Mouse (Mus musculus) heart, adult 11 months (tissue): ENCODE results near the gene Eif4h.
"Not testable (repeated sequence)": the region's sequence is repeated elsewhere in the genome, so short reads cannot be mapped to it uniquely, and the experiment has no call there.

Experiments
- DNase-seq: peaks from one replicate; pipeline ENCODE4 v3.0.0; 2022

Eif4h gene

DNA sequence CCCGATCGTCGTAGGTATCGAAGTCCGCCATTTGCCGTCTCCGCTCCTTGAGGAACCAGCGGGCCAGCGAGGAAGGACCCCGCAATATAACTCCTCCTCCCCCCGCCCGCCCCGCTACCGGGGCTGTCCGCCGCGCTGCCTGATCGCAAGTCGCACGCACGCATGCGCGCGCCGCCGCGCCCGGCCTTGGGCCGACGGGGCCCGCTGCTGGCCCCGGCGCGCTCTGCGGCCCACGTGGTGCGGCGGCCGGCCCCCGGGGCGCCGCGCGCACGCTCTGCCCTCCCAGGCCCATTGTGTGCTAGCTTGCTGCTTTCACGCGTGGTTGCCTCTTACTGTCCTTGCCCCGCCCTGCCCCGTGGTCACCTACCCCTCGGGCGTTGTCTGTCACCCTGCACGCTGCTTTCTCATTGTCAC is at the start of gene Eif4h:
Gene Eif4h (minus strand): TSS at position 222 of the 414 bp plus-strand sequence.
- peak; percentile 100 for DNase-seq

DNA sequence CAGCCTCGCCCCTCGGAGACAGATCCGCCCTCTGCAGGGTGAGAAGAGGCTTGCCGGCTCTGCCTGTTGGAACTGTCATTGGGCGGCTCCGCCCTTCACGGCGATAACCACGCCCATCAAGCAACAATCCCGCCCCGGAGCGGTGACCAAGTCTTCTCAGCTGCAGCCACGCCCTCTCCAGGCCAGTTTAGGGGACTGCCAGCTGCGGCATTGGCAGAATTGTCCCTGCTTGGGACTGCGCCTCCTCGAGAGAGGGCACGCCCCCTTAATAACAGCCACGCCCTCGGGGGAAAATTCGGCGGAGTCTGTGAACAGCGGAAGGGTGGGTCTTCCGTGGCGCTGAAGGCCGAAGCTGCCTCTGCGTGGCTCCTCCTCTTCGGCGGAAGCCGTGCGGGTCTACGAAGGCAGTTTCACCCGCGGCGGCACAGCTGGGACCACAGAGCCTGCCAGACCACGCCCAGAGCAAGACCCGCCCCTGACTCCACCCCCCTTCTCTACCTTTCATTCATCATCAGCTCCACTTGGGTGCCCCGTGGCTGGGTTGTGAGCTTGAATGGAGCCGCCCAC is 49.5 kb upstream of the Eif4h start:
- peak; percentile 100 for DNase-seq

DNA sequence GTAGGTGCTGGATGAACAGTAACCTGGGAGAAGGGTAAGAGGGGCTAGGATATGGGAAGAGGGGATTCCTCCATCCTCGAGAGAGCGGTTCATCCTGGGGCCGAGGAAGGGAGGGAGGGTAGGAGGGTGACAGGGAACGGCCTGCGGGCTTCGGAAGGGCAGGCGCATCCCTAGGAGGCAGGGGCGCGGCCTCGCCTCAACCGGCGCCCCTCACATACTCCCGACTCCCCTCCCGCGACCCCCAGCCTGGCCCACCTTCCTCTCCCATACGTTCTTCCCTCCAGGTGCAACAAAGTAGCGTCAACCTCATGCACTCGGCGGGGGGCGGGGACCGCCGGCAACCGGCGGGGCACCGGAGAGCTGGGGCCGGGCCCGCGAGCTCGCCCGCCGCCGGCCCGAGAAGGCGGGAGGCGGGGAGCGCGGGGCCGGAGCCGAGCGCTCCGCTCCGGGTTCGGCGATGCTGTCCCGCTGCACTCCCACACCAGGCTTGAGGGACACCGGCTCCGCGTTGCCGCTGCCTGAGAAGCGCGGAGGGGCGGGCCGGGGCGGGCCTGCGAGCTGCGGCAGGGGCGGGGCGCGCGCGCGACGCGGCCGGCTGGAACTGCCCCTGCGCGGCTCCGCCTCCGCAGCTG is 48.9 kb upstream of the Eif4h start, which contains the start of gene Limk1:
Gene Limk1 (minus strand): TSS at position 513 of the 632 bp plus-strand sequence.
- DNase-seq, result no peak

DNA sequence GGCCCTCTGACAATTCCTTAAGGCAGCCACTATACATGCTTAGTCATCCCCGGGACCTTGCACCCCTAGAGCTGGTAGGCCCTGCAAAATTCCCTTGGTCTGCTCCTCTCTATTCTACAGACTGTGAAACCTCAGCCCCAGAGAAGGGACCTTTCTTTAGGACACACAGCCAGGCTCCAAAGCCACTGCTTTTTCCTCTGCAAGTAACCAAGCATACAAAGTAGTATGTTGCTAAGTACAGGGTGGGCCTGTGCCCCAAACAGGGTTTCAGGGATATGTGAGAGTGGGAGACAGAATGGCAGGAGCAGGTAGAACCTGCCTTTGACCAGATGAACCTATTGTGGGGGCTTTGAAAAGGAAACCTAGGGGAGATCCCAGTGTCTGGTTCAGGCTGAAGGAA is 47.9 kb upstream of the Eif4h start:
- peak; percentile 89 for DNase-seq

DNA sequence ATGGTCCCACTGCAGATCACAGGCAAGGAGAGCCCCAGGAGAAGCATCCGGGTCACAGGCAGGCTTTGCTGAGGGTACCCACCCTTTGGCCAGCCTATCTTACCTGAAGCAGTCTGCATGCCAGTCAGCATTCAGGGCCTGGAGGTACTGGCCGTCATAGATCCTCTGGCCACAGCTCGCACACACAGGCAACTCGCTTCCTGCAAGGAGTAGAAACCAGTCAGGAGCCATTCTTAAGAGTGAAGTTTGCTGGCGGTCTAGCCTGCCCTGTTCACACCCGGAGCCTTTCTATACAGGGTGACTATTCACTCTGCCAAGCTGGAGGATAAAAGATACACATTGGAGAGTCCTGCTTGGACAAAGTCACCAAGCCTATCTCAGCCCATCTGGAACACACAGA is 47.3 kb upstream of the Eif4h start:
- peak; percentile 89 for DNase-seq

DNA sequence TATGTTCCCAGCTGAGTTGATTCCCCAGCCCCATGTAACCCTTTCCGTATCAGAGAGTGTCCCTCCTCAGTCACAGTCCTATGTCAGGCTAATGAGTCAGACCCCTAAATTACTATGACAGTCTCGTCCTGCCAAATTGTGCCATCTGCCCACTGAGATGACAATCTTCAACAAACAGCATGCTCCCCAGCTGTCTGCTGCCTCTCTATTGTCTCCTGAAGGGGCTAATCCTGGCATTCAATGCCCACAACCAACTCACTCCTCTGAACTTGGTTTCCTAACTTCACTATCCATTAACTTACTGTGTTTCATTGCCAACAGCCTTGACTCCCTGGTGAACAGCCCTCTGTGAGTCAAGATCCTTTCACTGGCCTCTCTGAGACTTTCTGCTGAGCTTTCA is 45.1 kb upstream of the Eif4h start:
- no peak for DNase-seq

DNA sequence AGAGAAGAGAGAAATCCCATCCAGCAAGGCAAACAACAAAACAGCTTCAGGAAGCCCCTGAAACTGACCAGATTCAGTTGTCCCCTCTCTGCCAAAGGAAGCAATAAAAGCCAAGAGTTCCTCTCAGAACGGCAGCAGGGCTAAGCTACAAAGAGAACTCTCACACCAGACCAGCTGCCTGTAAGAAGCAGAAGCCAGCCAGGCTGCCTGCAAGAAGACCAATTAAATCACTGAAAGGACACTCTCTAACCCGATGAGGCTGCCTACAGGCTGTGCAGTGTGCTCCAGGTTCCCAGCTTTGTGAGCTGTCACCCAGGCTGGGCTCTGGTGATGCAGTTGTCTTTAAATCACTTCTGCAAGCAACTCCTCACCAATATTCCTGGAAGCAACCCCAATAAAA is 44.5 kb upstream of the Eif4h start:
- no peak for DNase-seq

DNA sequence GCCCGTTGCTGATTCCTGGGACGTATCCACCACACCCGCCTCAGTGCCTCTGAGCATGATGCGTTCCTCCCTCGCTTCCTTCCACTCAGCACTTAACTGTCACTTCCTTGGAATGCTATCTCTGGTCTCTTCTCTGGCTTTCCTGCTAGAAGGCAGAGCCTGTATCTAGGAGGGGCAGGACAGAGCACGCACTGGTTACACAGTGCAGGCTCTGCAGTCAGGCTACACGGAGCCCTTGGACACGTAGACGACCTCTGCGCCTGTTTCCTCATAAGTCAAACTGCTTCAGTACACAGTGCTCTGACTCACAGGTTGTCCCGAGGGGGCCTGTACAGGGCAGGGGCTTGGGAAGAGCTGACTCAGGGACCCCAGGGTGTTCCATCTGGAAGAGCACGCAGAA is 40.9 kb upstream of the Eif4h start:
- peak; percentile 95 for DNase-seq

DNA sequence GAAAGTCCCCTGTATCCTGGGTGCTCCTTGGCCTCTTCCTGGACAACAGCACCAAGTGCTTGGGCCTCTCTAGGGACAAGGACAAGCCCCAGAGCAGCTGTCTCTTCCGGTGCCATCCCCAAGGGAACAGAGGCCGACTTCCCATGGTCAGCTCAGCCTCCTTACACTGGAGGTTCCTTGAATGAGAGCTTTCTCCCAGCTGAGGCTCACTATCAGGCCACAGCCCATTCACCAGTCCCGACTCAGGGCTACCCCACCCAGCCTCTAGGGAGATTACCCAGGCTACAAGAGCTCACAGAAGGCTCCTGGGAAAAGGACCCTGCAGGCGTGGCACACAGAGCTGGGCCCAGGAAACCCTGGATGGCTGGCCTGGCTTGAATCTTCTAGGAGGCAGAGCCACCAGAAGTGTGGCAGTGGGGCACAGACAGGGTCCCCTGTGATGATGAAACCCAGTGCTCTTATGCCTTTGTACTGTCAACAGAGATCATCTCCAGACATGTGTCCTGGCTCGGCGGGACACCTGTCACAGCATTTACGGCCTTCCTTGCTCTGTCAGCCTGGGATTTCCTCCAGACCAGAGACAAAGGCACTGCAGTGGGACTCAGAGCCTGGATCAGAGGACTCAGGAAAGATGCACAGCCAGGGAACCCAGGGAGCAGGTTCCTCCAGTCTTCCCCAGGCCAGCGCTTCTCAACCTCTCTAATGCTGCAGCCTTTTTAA is 39.7 kb upstream of the Eif4h start:
- peak; percentile 98 for DNase-seq

DNA sequence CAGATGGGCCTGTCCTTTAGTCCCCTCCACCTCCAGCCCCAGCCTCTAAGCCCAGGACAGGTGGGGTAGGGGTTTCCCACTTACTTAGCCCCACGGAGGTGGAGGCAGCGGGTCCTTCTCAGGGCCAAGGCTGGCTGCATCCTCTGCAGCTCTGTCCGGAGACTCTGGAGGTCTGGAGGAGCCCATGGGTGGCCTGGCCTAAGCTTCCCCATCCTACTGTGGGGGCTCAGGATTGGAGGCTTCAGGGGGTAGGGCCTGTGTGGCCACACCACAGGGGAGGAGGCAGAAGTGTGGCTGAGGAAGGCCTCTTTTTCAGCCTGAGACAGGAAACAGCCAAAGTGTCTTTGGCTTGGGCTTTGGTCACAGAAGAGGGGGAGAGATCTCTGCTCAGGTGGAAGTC is 38.7 kb upstream of the Eif4h start:
- DNase-seq, result peak; percentile 99

DNA sequence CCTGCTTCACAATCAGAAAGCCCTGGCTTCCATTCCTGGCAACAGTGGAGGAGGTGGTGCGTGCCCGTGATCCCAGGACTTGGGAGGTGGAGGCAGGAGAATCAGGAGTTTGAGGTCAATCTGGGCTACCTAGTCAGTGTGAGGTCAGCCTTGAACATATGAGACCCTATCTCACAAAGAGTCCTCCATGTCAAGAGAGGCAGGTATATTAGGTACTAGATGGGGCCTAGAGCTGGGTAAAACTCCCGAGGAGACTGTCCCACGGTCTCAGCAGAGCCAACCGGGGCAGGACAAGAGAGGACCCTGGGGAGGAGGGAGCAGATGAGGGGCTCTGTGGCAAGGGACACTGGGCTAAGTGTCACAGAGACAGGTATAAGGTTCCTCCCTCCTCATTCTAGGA is 38.2 kb upstream of the Eif4h start:
- DNase-seq, result peak; percentile 95

DNA sequence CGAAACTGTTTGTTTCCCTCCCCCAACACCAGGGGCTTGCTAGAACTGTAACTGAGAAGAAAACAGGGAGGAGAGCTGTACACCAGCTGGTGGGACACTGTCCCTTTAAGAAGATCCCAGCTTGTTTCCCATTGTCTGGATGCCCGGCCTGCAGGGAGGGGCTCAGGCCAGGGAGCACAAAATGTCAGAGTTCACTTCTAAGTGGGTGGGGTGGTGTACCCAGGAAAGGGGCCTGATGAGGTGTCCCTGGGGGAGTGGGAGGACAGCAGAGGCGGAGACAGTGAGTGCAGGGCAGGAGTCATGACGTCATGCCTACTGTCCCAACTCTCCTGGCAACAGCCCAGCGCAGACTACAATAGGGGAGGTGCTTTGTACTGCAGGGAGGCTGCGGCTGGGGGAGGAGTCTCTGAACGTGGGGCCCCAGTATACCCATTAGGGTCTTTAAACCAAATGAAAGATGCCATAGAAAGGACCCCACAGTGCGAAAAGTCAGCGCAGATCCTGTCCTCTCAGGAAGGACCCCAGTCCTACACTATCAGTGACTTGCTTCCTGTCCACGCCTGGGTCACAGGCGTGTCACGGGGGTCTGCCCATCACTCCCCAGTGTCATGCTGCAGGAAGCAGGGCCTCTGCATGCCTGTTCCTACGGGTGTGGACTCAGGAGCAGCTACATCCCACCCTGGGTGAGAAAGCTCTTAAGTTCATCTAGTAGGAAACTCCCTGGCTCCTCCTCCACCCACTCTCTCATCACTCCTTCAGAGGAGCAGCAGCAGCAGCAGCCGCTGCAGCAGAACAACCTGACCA is 36.9 kb upstream of the Eif4h start:
- peak; percentile 99 for DNase-seq

DNA sequence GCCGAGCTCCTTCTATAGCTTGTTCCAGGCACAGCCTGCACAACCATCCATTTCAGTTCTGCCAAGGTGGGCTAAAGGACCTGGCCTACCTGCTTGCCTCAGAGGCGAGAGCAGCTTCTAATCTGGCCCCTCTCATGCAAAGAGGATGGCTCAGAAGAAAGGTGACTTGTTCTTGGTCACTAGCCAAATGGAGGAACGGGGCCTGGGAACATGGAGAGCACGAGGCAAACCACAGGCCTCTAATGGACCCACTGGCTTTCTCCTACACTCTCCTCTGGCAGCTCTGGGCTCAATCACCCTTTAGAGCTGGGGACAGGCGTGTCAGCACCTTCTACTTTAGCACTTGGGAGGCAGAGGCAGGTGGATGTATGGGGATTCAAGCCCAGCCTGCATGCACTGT is 35.7 kb upstream of the Eif4h start:
- DNase-seq, result peak; percentile 88

DNA sequence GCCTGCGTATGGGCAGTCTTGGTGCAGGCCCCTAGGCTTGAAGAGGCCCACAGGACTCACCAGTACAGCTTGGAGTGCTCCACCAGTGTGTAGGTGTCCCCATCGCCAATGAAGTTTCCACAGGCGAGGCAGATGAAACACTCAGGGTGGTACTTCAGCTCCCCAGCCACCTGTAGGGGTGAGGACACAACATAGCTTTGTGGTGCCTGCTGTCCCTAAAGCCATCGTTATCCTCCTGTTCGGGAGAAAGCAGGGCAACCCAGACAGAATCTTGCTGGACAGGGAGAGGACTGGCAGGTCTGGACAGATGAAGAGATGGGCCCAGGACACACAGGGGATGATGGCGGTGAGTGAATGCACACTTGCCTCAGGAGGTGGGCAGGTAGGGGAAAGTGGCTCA is 33.3 kb upstream of the Eif4h start:
- DNase-seq, result peak; percentile 91

DNA sequence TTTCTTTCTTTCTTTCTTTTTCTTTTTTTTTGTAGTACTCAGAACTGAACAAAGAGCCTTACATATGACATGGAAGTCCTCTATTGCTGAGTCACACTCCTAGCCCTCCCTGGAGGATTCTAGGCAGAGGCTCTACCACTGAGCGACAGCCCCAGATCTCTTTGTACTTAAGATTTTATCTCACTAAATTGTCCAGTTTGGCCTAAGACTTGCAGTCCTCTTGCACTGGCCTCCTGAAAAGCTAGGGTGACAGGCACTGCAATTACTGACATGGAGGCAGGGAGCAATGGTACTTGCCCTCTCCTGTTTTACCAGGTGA is 32.9 kb upstream of the Eif4h start:
- peak; percentile 83 for DNase-seq

DNA sequence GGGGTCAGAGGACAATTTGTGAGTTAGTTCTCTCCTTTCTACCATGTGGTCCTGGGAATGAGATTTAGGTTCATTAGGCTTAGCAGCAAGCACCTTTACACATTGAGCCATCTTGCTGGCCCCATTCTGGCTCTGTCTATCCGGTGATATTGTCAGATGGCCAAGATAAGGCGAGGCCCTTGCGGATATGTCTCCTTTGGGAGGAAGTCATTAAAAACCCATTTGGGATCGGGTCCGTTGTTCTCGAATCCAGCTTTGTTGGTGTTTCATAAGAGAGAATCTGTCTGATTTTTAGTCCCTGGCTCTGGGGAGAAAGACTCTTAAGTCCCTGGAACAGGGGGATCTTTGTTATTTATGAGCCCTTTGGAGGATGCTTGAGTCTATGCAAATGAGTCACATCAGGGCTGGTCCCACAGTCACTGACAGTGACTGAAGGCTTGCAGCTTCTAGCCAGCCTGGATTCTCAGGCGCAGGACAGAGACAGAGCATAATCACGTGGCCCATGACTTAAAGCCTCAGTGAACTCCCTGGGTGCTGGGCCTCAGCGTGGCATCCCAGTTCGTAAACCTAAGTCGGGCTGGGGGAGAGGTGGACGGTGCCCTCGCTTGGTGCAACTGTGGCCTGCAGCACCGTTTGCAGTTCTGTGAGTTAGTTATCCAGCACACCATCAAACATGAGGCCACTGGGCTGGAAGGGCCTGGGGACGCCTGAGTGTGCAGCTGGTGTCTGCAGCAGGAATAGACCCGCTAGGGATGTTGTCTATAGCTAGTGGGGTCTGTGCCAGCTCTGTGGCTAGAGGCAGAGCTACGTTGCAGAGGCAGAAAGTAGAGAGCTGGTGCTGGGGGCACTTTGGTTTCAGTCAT is 32.3 kb upstream of the Eif4h start:
- DNase-seq, result peak; percentile 95

DNA sequence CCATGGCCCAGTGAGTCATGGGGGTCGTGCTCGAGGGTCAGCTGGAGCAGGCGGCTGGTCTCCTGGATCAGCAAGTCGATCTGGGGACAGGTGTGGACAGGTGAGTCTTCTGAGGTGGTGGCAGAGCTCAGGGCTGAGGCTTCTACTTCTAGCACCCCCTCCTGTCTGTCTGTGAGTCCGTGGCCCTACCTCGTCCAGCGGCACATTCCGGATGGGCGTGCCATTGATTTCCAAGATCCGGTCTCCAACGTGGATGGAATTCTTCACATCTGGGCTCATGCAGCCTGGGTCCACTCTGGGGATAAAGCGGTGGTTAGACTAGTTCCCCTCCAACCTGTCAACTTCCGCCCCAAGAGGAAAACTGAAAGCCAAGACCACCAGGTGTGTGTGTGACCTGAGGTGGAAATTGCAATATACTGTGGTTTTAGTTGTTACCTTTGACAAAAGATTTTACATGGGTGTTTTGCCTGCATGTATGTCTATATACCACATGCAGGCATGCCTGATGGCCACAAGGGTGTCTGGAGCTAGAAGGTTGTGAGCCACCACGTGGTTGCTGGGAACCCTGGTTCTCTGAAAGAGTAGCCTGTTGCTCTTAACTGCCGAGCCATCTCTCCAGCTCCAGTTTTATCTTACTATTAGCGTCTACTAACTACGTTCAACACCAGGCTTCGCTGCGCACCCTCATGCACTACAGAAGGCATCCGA is 29.9 kb upstream of the Eif4h start:
- DNase-seq, result peak; percentile 88

DNA sequence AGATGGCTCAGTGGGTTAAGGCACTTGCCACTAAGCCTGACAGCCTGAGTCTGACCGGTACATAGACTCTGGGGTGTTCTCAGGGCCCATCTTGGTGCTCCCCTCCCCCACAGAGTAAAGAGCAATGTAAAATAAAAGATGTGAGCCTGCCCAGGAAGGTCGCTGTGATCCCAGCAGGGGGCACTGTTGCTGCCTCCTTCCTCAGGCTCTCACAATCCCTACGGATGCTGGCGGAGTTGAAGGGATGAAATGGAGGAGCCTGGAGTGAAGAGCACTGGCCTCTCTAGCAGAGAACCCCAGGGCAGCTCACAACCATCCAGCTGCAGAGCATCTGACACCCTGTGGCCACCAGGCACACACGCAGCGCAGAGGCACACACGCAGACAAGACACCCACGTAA is 29.2 kb upstream of the Eif4h start:
- DNase-seq, result no peak

DNA sequence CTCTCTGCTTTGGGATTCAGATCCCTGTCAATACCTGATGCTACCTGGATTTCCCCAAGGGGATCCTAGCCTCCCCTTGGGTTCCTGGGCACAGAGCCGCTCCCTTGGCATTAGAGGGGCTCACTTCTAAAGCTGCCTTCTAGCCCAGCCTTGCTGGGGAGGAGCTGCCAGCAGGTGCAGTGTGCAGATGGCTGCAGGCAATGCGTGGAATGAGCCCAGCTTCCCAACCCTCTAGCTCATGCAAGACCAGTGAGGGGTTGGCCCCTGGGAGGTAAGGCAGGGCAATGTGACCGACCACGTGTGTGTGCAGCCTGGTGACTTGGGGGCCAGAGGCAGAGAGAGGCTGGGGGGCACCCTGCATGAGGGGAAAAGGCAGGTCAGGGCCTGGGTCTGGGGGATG is 17.4 kb upstream of the Eif4h start:
- DNase-seq, result no peak

DNA sequence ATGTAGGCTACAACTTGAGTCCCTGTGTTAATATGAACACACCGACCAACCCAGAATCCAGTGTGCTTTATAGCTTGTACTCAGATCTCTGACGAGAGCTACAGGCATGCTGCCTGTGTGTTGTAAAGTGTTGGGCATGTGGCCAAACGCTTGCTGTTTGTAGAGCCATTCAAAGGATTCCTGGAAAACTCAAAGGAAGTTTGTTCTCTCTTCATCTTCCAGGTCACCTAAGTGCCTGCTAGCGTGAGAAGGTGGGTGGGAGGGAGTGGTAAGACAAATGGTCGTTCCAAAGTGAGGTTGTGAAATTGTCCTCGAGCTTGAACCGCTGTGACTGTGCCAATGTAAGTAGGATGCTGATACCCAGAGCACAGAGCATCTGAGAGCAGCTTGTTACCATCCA is 12.7 kb upstream of the Eif4h start:
- peak; percentile 82 for DNase-seq

DNA sequence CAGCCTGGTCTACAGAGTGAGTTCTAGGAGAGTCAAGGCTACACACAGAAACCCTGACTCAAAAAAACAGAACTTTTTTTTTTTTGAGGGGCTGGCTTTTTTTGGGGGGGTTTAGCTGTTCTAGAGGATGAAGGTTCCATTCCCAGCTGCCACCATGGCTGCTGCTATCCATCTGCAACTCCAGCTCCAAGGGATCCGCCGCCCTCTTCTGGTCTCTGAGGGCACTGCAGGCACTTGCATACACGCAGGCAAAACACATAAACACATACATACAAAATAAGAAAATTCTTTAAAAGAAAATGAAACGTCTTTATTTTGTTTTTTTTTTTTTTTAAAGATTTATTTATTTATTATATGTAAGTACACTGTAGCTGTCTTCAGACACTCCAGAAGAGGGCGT is 11.6 kb upstream of the Eif4h start:
- DNase-seq, result no peak

DNA sequence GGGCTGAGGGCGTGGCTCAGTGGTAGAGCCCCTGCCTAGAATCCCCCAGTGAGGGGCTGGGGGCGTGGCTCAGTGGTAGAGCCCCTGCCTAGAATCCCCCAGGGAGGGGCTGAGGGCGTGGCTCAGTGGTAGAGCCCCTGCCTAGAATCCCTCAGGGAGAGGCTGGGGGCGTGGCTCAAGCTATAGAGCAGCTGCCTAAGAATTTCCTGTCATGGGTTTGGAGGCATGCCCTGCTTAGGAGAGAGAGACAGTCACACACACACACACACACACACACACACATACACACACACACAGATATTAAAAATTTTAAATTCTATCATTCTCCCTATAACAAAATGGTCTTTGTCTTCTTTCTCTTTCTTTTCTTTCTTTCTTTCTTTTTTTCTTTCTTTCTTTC is 9.7 kb upstream of the Eif4h start:
- not testable (repeated sequence) for DNase-seq
